Mouse (Mus musculus): Measurements from ENCODE around the gene Aanat.
A peak's percentile ranks its signal among the peaks of the same experiment; 100 is the strongest.
"Not testable (repeated sequence)": the region's sequence is repeated elsewhere in the genome, so short reads cannot be mapped to it uniquely, and the experiment has no call there.

Aanat gene

GRCm38 (mm10) chr11:116627072-116628020, 41.1 kb downstream of the Aanat start:
- no peak for DNase-seq (ENCODE audit: low read depth, low spot score)

GRCm38 (mm10) chr11:116628712-116629111, 42.5 kb downstream of the Aanat start:
- peak; percentile 85 for DNase-seq (ENCODE audit: low read depth, low spot score)

- no peak for DNase-seq (ENCODE audit: low read depth, low spot score)
These were observed 43.2 kb downstream of the Aanat start for GRCm38 (mm10) chr11:116629472-116629871.

- DNase-seq (ENCODE audit: low read depth, low spot score), result no peak
These were observed 44.1 kb downstream of the Aanat start for GRCm38 (mm10) chr11:116630171-116630965.

GRCm38 (mm10) chr11:116632962-116633361, 46.7 kb downstream of the Aanat start:
- DNase-seq (ENCODE audit: low read depth, low spot score), result no peak

GRCm38 (mm10) chr11:116636607-116637006, 50.4 kb downstream of the Aanat start:
- DNase-seq (ENCODE audit: low read depth, low spot score), result not testable (repeated sequence)

GRCm38 (mm10) chr11:116641168-116641567, 54.9 kb downstream of the Aanat start:
- no peak for DNase-seq (ENCODE audit: low read depth, low spot score)

- DNase-seq (ENCODE audit: low read depth, low spot score), result no peak
These were observed 55.5 kb downstream of the Aanat start for GRCm38 (mm10) chr11:116641731-116642130.

- DNase-seq (ENCODE audit: low read depth, low spot score), result peak; percentile 62
These were observed 56.7 kb downstream of the Aanat start for GRCm38 (mm10) chr11:116642681-116643578.

GRCm38 (mm10) chr11:116643579-116644224, 57.5 kb downstream of the Aanat start:
- no peak for DNase-seq (ENCODE audit: low read depth, low spot score)

GRCm38 (mm10) chr11:116644225-116645112, 58.2 kb downstream of the Aanat start:
- no peak for DNase-seq (ENCODE audit: low read depth, low spot score)

- DNase-seq (ENCODE audit: low read depth, low spot score), result no peak
These were observed 59.3 kb downstream of the Aanat start for GRCm38 (mm10) chr11:116645446-116646110.

GRCm38 (mm10) chr11:116646136-116646535, 59.9 kb downstream of the Aanat start:
- no peak for DNase-seq (ENCODE audit: low read depth, low spot score)

- DNase-seq (ENCODE audit: low read depth, low spot score), result no peak
These were observed 60.5 kb downstream of the Aanat start for GRCm38 (mm10) chr11:116646771-116647170.

All from c-Kit-negative CD71-positive TER-119-positive erythroid progenitor cells, embryonic 14.5 days (primary cell).